Comparison of ENCODE assay signal across 17 mouse cellular contexts in genomic region chrX:164262286-164262685, GRCm38 (mm10). TPM values are rescaled to one million over a fixed set of nuclear protein-coding genes. Genes with fewer than 3 reads are reported as not detected.
"Had no signal": no experiment of that assay in that cellular context is flagged by ENCODE, and none has a peak within 500 bp of the region (broad histone marks: within the 10 kb centered on the region; RNA-seq: fewer than 3 reads in every experiment).

No protein-coding gene starts in this region.

- H3K9me3 ChIP-seq: midbrain, embryonic 13.5 days; midbrain, embryonic 15.5 days; neural tube, embryonic 12.5 days; stomach, embryonic 15.5 days had no signal

- H3K4me2 ChIP-seq: lung, embryonic 14.5 days; midbrain, embryonic 11.5 days; midbrain, embryonic 13.5 days; midbrain, embryonic 15.5 days; neural tube, embryonic 12.5 days; stomach, embryonic 15.5 days had no signal

- H3K4me1 ChIP-seq: midbrain, embryonic 13.5 days; midbrain, embryonic 15.5 days; neural tube, embryonic 12.5 days; stomach, embryonic 15.5 days had no signal

- H3K27ac ChIP-seq: midbrain, embryonic 13.5 days; midbrain, embryonic 15.5 days; neural tube, embryonic 12.5 days; stomach, embryonic 15.5 days; stomach, postnatal 0 days had no signal

- H3K36me3 ChIP-seq: midbrain, embryonic 13.5 days; midbrain, embryonic 15.5 days; neural tube, embryonic 12.5 days; stomach, embryonic 15.5 days had no signal

- H3K9ac ChIP-seq: lung, embryonic 14.5 days; midbrain, embryonic 13.5 days; midbrain, embryonic 15.5 days; neural tube, embryonic 12.5 days; stomach, embryonic 15.5 days had no signal

- H3K4me3 ChIP-seq: midbrain, embryonic 13.5 days; midbrain, embryonic 15.5 days; neural tube, embryonic 12.5 days; stomach, embryonic 15.5 days had no signal

- ATAC-seq: midbrain, embryonic 13.5 days; midbrain, embryonic 15.5 days had no signal

- DNase-seq: lung, adult 18-20 months; lung, embryonic 14.5 days; lung, postnatal 10 days; lung, postnatal 4 days; right cerebral cortex, postnatal 14 days; thymus, adult 2 months; thymus, postnatal 25 days; thymus, postnatal 4 days had no signal

- H3K27me3 ChIP-seq: neural tube, embryonic 12.5 days; stomach, embryonic 15.5 days had no signal

RNA-seq across cellular contexts. Expression of gene Bmx, which starts 4.3 kb away (rescaled TPM):
- polyA plus RNA-seq: neural tube, embryonic 14.5 days had no signal

RNA-seq across cellular contexts. Expression of gene Pir, which starts 6.9 kb away (rescaled TPM):
- total RNA-seq: monocyte, adult 5-6 weeks; neutrophil, adult 5-6 weeks had no signal
